16 mouse cellular contexts compared by ENCODE assay signal in genomic region chr14:91020099-91020498, GRCm38 (mm10).
"Had no signal": no experiment of that assay in that cellular context is flagged by ENCODE, and none has a peak within 500 bp of the region (broad histone marks: within the 10 kb centered on the region; RNA-seq: fewer than 3 reads in every experiment).

No protein-coding gene starts in this region.

- DNase-seq: retina, postnatal 1 day; right cerebral cortex, adult 18-20 months; right cerebral cortex, postnatal 25 days; right cerebral cortex, postnatal 4 days; spleen, adult 18-20 months; thymus, adult 18-20 months; thymus, adult 2 months; thymus, postnatal 14 days; thymus, postnatal 25 days; thymus, postnatal 36 days; thymus, postnatal 4 days had no signal

- H3K4me2 ChIP-seq: neural tube, embryonic 12.5 days; neural tube, embryonic 13.5 days; neural tube, embryonic 15.5 days; stomach, embryonic 15.5 days had no signal

- H3K4me1 ChIP-seq: neural tube, embryonic 12.5 days; neural tube, embryonic 13.5 days; neural tube, embryonic 15.5 days; stomach, embryonic 15.5 days had no signal

- H3K27me3 ChIP-seq: neural tube, embryonic 12.5 days; neural tube, embryonic 13.5 days; neural tube, embryonic 15.5 days; stomach, embryonic 15.5 days had no signal

- H3K9ac ChIP-seq: neural tube, embryonic 12.5 days; neural tube, embryonic 13.5 days; neural tube, embryonic 15.5 days; stomach, embryonic 15.5 days had no signal

- H3K4me3 ChIP-seq: neural tube, embryonic 12.5 days; neural tube, embryonic 13.5 days; neural tube, embryonic 15.5 days; stomach, embryonic 15.5 days had no signal

- H3K27ac ChIP-seq: neural tube, embryonic 12.5 days; neural tube, embryonic 13.5 days; neural tube, embryonic 15.5 days; stomach, embryonic 15.5 days; stomach, postnatal 0 days had no signal

- H3K9me3 ChIP-seq: neural tube, embryonic 12.5 days; neural tube, embryonic 13.5 days; neural tube, embryonic 15.5 days; stomach, embryonic 15.5 days had no signal

- H3K36me3 ChIP-seq: neural tube, embryonic 12.5 days; neural tube, embryonic 13.5 days; neural tube, embryonic 15.5 days; stomach, embryonic 15.5 days had no signal
